Mouse (Mus musculus): ENCODE results near the gene Tjp1.

Gene Tjp1

DNA sequence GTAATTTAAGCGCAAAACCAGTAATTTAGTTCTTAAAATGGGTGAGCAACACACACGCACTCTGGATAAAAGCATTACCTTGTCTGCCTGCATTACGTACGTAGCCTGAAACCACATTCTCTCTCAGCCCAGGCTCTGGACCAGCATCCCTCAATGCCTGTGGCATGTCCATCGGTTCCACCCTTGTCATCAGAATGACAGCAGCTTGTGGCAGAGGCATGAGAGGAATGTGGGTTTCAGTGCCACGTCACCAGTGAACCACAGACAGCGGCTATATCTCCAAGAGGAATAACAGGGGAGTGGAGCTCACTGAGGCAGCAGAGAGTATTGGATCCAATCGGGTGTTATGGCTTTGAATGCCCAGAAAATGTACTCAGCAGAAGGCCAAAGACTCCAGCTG lies 88.1 kb downstream of the Tjp1 start:
- in situ Hi-C loops (cut with MboI; ENCODE audit: unreplicated experiment in 2 of 2): no loop called here

DNA sequence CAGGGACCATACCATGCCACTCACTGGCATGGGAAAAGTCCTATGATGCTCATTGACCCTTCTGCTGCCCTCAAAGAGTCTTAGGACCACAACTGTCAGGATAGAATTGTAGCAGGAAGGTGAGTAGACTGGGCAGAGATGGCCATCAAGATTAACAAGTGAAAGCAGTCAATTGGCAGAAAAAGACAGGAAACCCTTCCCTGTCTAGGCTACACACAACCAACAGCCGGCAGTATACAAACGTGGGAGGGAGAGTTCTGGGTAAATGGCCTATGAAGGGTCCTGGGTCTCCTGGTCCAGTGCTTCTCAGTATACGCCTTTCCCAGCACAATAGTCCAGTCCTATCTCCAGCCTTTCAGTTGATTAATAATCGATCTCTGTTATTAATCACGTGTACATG lies 89.4 kb downstream of the Tjp1 start:
- in situ Hi-C loops (cut with MboI; ENCODE audit: unreplicated experiment in 2 of 2): no loop called here

DNA sequence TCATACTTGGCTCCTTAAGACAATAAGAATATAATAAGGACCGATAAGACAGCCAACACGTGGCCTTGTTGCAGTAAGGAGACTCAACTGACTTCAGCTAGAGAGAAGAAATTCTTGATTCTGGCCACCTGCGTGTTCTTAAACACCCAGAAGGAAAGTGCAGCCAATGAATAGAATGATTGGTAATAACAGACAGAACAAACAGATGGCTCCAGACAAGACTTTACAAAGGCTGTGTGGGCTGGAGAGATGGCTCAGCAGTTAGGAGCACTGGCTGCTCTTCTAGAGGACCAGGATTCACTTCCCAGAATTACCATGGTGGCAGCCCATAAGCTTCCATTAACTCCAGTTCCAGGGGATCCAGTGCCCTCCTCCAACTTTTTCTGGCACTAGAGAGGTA lies 90.7 kb downstream of the Tjp1 start:
- in situ Hi-C loops (cut with MboI; ENCODE audit: unreplicated experiment in 2 of 2): no loop called here

DNA sequence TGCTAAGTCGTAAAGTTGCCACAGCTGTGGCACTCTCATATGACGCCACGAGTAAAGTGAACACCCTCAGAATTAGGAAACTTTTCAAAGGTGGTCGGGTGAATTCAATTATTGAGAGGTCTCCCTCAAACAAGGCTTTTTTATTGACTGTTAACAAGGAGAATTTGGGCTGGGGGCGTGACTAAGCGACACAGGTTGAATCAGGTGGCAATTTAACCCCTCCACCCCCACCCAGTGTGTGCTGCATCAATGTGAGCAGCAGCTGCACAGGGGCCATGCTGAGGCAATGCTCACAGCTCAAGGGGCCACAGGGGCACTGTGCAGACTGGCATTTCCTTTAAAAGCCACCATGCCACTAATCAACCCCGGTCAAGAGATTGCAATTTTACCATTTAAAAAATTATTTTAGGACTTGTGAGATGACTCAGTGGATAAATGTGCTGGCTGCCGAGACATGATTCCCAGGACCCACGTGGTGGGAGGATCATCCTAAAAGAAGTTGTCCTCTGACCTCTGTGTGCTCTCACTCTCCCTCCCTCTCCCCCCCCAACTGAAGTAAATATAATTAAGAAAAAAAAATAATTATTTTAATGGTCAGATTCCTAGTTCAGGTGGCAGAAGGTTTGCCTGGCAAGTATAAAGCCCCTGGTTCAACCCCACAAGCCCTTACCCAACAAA lies 96.4 kb downstream of the Tjp1 start:
- in situ Hi-C loops (cut with MboI; ENCODE audit: unreplicated experiment in 2 of 2): no loop called here

DNA sequence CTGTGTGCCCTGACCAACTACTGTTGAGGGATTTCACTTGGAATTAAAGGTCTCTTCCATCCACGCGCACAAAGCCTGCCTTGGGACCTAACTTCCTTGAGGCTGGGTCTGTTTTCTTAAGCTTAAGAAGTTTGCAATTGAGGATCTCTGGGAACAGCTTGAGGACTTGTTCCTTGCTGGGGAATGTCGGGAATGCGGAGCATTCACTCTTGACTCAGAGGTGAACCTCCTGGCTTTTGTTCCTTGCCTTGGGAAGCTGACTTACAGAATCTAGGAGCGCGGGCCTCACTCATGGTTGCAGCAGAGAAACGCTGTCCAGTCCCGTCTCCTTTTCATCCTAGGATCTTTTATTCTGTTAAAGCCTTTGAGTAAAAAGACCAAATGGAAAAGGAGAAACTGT lies 97.2 kb downstream of the Tjp1 start:
- in situ Hi-C loops (cut with MboI; ENCODE audit: unreplicated experiment in 2 of 2): no loop called here

DNA sequence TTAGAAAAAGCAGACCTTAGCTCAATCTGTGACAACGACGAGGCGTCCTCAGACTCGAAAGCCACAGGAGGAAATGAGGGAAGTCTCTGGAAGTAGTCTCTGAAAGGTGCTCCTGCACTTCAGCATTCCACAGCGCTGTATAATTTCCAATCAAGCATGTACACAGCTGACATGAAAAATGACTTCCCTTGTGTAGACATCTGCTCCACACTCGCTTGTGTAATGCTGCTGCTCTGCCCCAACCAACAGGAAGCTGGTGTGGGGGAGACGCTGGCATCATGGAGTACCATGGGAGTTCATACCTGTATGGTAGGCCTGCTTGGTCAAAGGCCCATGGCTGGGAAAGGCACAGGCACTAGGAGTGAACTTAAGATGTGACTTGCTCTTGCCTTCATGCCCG lies 103.1 kb downstream of the Tjp1 start:
- in situ Hi-C loops (cut with MboI; ENCODE audit: unreplicated experiment in 2 of 2): no loop called here

DNA sequence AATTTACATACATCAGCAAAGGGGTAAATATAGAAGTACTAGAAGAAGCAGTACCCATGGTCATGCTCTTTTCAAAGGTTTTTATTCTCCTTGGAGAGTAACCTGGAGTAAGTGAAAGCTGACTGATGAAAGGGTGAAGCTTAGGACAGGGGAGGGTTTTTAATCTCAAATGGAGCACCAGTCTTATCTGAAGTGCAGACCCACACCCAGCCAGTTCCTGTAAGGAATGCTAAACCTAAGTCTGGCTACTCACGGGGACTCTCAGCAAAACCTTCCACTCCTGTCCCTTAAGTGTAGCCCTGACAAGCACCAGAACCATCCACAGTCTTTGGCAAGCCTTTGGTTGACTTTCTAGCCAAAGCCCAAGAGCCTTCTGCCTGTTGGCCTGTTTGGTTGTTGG lies 105.1 kb downstream of the Tjp1 start:
- in situ Hi-C loops (cut with MboI; ENCODE audit: unreplicated experiment in 2 of 2): no loop called here

DNA sequence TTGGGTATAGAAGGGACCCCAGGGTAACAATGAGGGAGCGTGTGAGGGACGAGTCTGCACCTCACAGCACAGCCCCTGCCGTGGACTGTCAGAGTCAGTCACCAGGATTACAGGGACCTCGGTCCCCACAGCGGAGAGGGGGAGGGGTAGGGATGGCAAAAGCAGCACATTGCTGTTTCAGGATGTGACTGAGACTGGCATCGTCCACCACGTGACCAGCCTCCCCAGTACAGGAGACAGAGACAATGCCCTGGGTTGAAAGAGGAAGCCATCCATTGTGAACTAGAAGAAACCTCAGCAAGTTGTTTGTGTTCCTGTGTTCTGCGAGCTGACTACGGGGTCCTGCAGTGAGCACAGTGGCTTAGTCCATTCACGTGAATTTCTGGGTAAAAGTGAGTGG lies 106.1 kb downstream of the Tjp1 start:
- in situ Hi-C loops (cut with MboI; ENCODE audit: unreplicated experiment in 2 of 2): no loop called here

DNA sequence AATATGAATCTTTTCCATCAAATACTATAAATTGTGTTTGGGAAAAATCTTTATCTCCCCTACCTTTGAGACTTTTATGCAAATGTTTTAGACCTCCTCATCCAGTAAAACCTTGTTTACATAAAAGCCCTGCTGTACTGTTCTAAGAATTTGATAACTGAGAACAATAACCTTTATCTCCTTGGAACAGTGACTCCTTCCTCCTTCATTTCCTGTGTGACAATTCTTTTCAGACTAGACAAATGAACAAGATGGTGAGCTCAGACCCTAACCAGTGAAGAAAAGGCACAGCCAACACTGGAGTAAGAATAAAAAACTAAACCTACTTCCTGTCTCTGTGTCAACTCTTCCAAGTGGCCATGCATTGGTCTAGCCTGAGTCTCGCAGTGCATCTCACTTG lies 107.7 kb downstream of the Tjp1 start:
- in situ Hi-C loops (cut with MboI; ENCODE audit: unreplicated experiment in 2 of 2): no loop called here

DNA sequence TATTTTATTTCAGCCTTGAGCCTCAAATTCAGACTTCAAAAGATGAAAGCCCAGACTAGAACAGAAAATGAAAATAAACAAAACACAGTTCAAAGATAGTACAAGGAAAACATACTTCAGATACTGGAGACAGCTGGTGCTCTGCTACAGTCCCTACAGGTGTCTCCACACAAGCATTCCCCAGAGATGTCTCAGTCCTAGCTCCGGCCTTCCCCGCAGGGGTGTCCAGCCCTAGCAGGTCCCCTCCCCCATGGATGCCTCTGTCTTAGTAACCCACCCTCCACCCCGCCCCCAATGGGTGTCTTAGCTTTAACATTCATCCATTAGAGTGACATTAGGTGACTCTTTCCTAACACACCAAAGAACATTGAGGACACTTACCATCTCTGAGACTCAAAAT lies 108.6 kb downstream of the Tjp1 start:
- in situ Hi-C loops (cut with MboI; ENCODE audit: unreplicated experiment in 2 of 2): no loop called here

DNA sequence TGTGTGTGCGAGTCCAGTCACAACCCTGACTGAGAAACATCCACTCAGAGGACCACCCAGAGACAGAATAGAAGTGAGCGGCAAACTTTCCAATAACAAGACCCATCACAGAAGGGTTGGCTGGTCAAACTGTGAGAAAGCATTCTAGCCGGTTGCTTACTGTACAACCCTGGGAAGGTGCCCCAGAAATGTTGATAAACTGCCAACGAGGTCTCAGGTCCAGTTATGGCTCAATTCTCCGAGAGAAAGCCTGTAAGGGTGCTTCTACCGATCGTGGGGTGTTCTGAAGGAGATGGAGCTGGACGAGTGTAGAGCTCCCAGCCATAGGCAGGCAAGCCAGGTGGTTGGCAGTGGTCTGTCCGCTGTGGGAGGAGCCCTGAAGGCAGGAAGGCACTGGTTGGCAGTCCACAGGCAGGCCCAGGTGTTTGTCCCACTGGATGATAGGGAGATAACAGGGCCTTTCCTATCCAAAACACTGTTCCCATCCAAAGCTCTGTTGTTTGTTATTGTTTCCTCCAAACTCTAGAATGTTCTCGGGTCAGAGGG lies 109.1 kb downstream of the Tjp1 start:
- in situ Hi-C loops (cut with MboI; ENCODE audit: unreplicated experiment in 2 of 2): no loop called here

DNA sequence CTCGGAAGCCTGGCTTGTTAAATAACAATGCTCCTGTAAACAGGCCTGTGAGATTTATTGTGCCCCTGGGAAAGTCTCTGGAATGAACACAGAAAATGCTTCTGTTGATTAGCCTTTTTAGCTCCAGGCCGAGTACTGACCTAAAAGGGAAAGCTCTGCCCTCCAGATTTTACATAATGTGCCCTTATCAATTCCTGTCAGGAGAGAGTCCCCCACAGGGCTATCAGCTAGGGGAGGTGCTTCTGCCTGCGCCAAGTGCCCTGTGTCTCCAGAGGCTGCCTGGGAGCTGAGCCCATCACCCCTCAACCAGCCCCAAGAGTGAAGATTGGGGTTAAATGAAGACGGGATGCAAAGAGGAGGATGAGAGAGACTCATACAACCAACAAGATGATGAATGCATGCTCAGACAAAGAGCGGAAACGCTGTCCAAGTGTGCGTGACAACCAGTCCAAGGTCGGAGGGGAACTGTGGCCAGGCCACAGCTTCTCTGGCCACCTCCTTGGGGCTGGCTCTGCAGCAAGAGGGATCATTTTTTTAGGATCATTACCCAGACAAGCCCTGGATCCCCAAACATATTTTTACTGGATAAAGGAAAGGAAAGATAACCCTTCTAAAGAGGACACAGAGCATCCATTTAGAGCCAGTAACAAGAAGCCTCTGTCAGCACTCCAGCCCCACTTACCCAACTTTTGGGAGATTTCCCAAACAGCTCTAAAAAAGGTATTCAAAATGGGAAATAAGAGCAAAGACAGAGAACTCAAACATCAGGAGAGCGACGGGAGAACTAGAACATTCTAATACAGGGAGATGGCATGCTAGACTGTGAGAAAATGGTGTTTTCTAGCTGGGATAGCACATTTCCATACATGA lies 110.1 kb downstream of the Tjp1 start:
- in situ Hi-C loops (cut with MboI; ENCODE audit: unreplicated experiment in 2 of 2): no loop called here

DNA sequence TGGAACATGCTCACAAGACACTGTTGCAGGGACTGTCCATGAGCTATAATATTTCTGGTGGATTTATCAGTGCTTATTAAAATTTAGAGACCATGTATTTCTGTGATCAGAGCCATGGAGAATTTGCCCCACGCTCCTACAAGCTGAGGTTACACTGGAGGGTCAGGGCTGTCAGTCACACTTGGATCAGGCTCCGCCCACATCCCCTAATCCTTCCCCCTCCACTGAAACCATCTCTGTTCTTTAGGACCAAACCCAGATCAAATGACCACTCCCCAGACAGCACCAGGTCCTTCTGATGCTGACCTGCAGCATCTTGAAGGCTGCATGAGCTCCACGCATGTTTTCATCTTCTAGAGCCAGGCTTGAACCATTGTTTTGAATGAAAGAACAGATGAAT lies 111.1 kb downstream of the Tjp1 start:
- in situ Hi-C loops (cut with MboI; ENCODE audit: unreplicated experiment in 2 of 2): no loop called here

DNA sequence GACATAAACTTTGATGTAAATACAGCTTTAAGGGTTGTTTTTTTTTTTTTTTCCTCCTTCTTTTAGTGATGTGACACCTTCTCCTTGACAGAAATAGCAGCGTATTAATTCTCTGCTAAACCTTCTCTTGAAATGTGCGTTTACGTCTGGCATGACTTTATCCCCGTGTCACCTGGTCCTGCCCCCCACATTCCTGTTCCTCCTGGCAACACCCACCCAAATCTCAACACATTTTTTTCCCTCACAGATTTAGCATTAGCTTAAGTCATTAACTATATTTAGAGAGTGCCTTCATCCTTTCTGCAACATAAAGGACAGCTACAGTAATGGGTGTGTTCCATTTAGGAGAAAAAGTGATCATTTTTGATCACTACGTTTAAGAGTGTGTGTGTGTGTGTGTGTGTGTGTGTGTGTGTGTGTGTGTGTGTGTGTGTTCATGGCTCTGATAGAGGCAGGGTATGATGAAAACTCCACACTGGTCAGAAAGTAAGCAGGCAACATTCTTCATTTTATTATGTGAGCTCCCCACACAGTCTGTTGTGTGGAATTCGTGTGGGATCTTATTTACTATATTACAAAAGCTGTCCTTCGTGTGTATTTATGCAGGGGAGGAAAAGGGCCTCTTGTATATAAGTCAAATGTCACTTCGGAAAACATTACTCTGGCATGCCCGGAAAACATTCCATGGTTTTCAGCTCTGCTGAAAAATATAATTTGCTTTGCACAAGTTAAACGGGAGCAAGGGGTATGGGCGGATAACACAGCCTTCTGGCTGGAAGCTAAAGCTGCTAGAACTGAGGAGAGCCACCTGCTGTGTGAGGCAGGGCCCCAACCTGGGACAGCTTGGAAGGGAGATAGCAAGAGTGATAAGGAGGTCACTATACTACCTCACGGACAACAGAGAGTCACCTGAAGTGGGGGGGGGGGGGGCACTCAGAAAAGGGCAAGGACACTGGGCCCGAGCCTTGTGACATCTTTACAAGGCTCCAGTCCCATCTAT lies 113.3 kb downstream of the Tjp1 start:
- in situ Hi-C loops (cut with MboI; ENCODE audit: unreplicated experiment in 2 of 2): no loop called here

DNA sequence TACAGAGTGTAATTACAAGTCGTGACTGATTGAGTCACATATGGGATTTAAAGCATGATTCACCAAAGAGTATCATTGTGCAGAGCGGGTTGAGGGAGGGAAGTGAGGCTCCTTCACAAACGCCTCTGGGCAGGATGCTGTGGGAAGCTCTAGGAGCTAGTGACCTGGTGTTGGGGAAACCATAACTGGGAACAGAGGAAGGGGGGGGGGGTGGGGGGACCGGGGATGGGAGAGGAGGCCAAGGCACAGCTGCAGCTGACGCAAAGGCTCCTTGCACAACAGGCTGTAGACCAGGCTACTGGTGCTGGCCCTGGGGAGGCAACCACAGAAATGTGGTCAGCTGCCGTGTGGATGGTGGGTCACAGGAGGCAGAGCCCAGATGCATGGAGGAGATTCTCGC lies 116.9 kb downstream of the Tjp1 start:
- in situ Hi-C loops (cut with MboI; ENCODE audit: unreplicated experiment in 2 of 2): no loop called here

DNA sequence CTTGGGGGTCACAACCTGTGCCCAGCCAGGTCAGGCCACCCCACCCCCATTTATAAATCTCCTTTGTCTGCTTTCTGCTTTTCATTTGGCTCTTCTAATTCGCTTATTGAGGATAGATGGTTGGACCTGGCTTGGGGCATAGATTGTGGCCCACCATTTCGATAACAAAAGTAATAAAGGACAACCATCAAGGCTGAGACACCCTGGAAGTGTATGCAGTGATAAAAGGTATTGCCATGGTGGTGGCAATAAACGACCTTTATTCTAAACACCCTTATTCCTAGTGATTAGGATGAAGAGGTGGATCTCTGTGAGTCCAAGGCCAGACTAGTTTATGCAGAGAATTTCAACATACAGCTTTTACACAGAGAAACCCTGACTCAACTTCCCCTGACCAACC lies 121.2 kb downstream of the Tjp1 start:
- in situ Hi-C loops (cut with MboI; ENCODE audit: unreplicated experiment in 2 of 2): no loop called here

DNA sequence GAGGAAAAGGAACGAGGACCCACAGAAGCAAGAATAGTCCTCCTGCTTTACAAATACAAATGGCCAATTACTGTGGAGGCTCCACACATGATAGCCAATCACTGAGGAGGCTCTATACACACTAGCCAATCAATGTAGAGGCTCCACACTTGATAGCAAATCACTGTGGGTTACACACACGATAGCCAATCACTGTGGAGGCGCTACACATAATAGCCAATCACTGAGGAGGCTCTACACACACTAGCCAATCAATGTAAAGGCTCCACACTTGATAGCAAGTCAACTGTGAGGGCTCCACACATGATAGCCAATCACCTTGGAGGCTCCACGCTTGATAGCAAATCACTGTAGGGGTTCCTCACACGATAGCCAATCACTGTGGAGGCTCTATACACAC lies 125.1 kb downstream of the Tjp1 start:
- in situ Hi-C loops (cut with MboI; ENCODE audit: unreplicated experiment in 2 of 2): no loop called here

DNA sequence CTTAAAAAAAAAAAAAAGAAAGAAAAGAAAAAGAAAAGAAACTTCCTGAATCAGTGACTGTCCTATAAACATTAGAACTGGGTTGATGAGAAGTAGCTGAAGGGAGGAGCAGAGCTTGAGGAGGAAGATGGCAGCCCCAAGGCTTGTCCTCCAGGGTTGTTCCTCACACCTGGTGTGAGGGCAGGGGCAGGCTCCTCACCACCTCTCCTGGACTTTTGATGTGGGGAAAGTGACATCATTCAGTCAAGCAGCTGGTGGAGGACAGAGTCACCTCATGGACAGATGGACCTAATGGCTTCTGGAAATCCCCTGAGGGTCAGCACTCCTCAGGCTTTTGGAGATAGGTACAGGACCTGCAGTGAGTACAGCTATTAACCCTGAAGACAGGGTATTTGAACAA lies 126.0 kb downstream of the Tjp1 start:
- in situ Hi-C loops (cut with MboI; ENCODE audit: unreplicated experiment in 2 of 2): no loop called here

DNA sequence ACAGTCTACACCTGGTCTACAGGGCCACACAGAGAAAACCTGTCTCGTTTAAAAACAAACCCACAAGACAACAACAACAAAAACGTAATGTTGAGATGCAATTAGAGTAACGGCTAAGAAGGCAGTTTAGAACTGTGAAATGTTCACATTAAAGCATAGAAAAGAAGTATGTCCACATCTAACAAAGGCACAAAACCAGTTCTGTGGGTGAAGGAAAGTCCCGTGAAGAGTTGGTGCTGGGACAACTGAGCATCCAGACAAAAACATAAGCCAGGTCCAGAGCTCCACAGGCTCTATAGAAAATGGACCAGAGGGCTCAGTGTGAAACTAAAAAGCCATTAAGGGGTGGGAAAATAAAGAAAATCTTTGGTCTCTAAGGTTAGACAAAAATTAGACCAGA lies 131.7 kb downstream of the Tjp1 start:
- in situ Hi-C loops (cut with MboI; ENCODE audit: unreplicated experiment in 2 of 2): no loop called here

DNA sequence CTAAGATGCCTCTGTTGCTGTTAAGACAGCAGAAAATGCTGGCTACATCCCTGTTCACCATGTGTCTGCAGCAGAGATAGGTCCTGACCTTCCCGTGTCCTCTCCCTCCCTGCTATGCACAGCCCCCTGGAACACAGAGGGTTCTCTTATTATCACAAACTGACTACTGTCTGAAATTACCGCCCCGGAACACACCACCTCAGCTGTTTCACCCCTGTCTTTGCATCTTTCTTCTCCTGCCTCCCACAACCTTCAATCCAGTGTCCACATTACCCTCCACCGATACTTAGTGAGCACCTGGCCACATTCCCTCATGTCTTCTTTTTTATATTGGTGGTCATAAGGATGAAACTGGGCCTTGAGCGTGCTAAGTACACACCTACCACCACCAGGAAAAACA lies 132.4 kb downstream of the Tjp1 start:
- in situ Hi-C loops (cut with MboI; ENCODE audit: unreplicated experiment in 2 of 2): no loop called here

DNA sequence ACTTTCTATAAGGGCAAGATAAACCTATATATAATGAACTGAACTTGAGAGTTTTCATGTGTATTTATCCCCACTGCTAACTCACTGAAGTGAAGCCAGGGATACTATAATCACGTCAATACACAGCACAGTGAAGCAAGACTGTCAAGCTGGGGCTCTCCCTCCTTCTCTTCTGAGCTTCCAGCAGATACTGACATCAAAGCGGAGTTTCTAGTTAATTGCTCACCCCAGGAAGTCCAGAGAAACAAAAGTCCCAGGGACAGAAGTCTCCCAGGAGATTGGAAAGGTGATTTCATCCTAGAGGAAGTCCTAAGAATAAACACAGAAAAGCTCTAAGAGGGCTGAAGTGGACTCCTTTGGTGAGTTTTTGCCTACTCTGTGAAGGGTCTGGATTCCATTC lies 132.9 kb downstream of the Tjp1 start:
- in situ Hi-C loops (cut with MboI; ENCODE audit: unreplicated experiment in 2 of 2): no loop called here

Data from v-Abl transformed pro-B cells (cell line).